Mouse (Mus musculus): Measurements from ENCODE around the gene Tspan4. TPM values are rescaled to one million over a fixed set of nuclear protein-coding genes. Genes with fewer than 3 reads are reported as not detected.

Tspan4 gene
- polyA plus RNA-seq, 1 experiment from 2014 or later: 21.2 TPM

GRCm38 (mm10) chr7:141461521-141462332 is 13.3 kb upstream of the Tspan4 start:
- DNase-seq (ENCODE audit: low spot score) (no peak), ATAC-seq (ENCODE audit: insufficient number of reproducible peaks, low FRiP score, low TSS enrichment, low read depth) (no peak)
- Histone ChIP-seq H3K4me3 (ENCODE audit: low read depth, low read length) (peak overlapping the region; percentile 23), H3K9ac (ENCODE audit: low read length) (peak overlapping the region; percentile 36; the same call in 1 of the 2 replicates), H3K4me1 (ENCODE audit: control insufficient read depth, insufficient read depth, low read length) (peaks cover 20% of the 10 kb centered on the region), H3K27me3 (ENCODE audit: control insufficient read depth, insufficient read depth, low read length) (peaks cover 48% of the 10 kb centered on the region), H3K9me3 (ENCODE audit: control insufficient read depth, low read length) (no peaks in the 10 kb centered on the region), H3K27ac (replicated peaks; ENCODE audit: low read depth, low read length) (no peak overlapping the region), H3K36me3 (ENCODE audit: control insufficient read depth, insufficient read depth, low read length) (no peaks in the 10 kb centered on the region), H3K4me2 (ENCODE audit: low read depth, severe bottlenecking) (peak overlapping the region; percentile 53)
- 2% methylated on average over 40 of the region's 59 CpGs for WGBS

GRCm38 (mm10) chr7:141462333-141462821 is 12.7 kb upstream of the Tspan4 start:
- no peak overlapping the region for H3K27ac ChIP-seq (replicated peaks; ENCODE audit: low read depth, low read length)
- peak overlapping the region; percentile 53 for H3K4me2 ChIP-seq (ENCODE audit: low read depth, severe bottlenecking)
- no peak overlapping the region for H3K9ac ChIP-seq (ENCODE audit: low read length)
- H3K4me1 ChIP-seq (ENCODE audit: control insufficient read depth, insufficient read depth, low read length): peaks cover 25% of the 10 kb centered on the region
- no peaks in the 10 kb centered on the region for H3K36me3 ChIP-seq (ENCODE audit: control insufficient read depth, insufficient read depth, low read length)
- peak overlapping the region; percentile 23; the same call in 1 of the 2 replicates for H3K4me3 ChIP-seq (ENCODE audit: low read depth, low read length)
- peaks cover 48% of the 10 kb centered on the region for H3K27me3 ChIP-seq (ENCODE audit: control insufficient read depth, insufficient read depth, low read length)
- ATAC-seq (ENCODE audit: insufficient number of reproducible peaks, low FRiP score, low TSS enrichment, low read depth) (no peak), DNase-seq (ENCODE audit: low spot score) (peak; percentile 41)
- WGBS: 3% methylated on average over 5 of the region's 5 CpGs
- H3K9me3 ChIP-seq (ENCODE audit: control insufficient read depth, low read length): no peaks in the 10 kb centered on the region

- Histone ChIP-seq H3K9me3 (ENCODE audit: control insufficient read depth, low read length) (no peaks in the 10 kb centered on the region), H3K4me3 (ENCODE audit: low read depth, low read length) (peak overlapping the region; percentile 10), H3K36me3 (ENCODE audit: control insufficient read depth, insufficient read depth, low read length) (no peaks in the 10 kb centered on the region), H3K9ac (ENCODE audit: low read length) (no peak overlapping the region), H3K27ac (replicated peaks; ENCODE audit: low read depth, low read length) (no peak overlapping the region), H3K4me1 (ENCODE audit: control insufficient read depth, insufficient read depth, low read length) (peaks cover 36% of the 10 kb centered on the region), H3K4me2 (ENCODE audit: low read depth, severe bottlenecking) (peak overlapping the region; percentile 47), H3K27me3 (ENCODE audit: control insufficient read depth, insufficient read depth, low read length) (peaks cover 48% of the 10 kb centered on the region)
- DNase-seq (ENCODE audit: low spot score) (no peak), ATAC-seq (ENCODE audit: insufficient number of reproducible peaks, low FRiP score, low TSS enrichment, low read depth) (no peak)
- 24% methylated on average over 12 of the region's 12 CpGs for WGBS
Observed at GRCm38 (mm10) chr7:141463824-141464602, 11.0 kb upstream of the Tspan4 start.

- Histone ChIP-seq H3K9ac (ENCODE audit: low read length) (no peak overlapping the region), H3K9me3 (ENCODE audit: control insufficient read depth, low read length) (no peaks in the 10 kb centered on the region), H3K4me2 (ENCODE audit: low read depth, severe bottlenecking) (peak overlapping the region; percentile 47), H3K4me3 (ENCODE audit: low read depth, low read length) (peak overlapping the region; percentile 10), H3K36me3 (ENCODE audit: control insufficient read depth, insufficient read depth, low read length) (peaks cover 4% of the 10 kb centered on the region), H3K27me3 (ENCODE audit: control insufficient read depth, insufficient read depth, low read length) (peaks cover 44% of the 10 kb centered on the region), H3K27ac (replicated peaks; ENCODE audit: low read depth, low read length) (no peak overlapping the region), H3K4me1 (ENCODE audit: control insufficient read depth, insufficient read depth, low read length) (peaks cover 40% of the 10 kb centered on the region)
- peak; percentile 57 for DNase-seq (ENCODE audit: low spot score)
- ATAC-seq (ENCODE audit: insufficient number of reproducible peaks, low FRiP score, low TSS enrichment, low read depth): no peak
- WGBS: 3% methylated on average over 38 of the region's 38 CpGs
Observed at GRCm38 (mm10) chr7:141464603-141465201, 10.3 kb upstream of the Tspan4 start.

DNA sequence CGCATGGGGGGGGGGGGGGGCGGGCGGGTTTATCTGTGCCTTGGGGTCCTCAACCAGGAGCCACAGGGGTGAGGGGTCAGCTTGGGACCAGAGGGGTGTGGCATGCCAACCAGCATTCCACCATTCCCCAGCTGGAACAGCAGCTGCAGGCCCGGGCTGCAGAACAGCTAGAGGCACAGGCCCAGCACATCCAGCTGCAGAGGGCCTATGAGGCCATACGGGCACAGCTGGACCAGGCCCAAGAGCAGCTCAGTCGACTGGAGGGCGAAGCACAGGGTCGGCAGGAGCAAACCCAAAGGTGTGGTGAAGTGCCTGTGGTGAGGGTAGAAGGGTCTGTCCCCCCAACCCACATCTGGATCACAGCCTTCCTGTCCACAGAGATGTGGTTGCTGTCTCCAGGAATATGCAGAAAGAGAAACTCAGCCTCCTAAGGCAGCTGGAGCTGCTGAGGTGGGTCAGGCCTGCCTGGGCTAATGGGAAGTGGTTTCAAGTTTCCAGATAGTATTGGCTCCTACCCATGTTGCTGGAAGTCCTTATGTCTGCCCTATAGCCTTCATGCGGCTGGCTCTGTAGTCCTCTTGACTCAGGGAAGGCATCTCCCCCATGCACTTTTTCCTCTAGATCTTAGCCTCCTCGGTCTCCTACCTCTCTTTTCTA is 9.5 kb upstream of the Tspan4 start:
- DNase-seq (ENCODE audit: low spot score) (peak; percentile 39), ATAC-seq (ENCODE audit: insufficient number of reproducible peaks, low FRiP score, low TSS enrichment, low read depth) (no peak)
- peaks cover 40% of the 10 kb centered on the region for H3K4me1 ChIP-seq (ENCODE audit: control insufficient read depth, insufficient read depth, low read length)
- H3K9me3 ChIP-seq (ENCODE audit: control insufficient read depth, low read length): no peaks in the 10 kb centered on the region
- H3K4me2 ChIP-seq (ENCODE audit: low read depth, severe bottlenecking): peak overlapping the region; percentile 47; the same call in 1 of the 2 replicates
- peaks cover 39% of the 10 kb centered on the region for H3K27me3 ChIP-seq (ENCODE audit: control insufficient read depth, insufficient read depth, low read length)
- H3K4me3 ChIP-seq (ENCODE audit: low read depth, low read length): no peak overlapping the region
- H3K27ac ChIP-seq (replicated peaks; ENCODE audit: low read depth, low read length): no peak overlapping the region
- peaks cover 11% of the 10 kb centered on the region for H3K36me3 ChIP-seq (ENCODE audit: control insufficient read depth, insufficient read depth, low read length)
- H3K9ac ChIP-seq (ENCODE audit: low read length): no peak overlapping the region
- WGBS: 31% methylated on average over 9 of the region's 10 CpGs

DNA sequence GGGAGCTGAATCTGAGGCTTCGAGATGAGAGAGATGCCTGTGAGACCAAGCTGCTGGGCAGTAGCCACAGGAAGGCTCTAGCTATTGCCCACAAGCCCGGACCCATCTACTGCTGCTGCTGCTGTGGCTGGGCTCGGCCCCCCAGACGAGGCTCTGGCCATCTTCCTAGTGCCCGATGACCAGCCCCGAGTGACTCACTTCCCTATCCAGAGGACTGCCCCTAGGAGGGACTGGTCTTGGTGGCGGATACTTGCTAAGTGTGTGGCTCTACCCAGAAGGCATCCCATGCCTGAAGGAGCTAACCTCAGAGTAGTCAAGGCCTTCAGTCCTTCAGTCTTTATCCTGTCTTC is 9.0 kb upstream of the Tspan4 start:
- no peak overlapping the region for H3K9ac ChIP-seq (ENCODE audit: low read length)
- H3K4me1 ChIP-seq (ENCODE audit: control insufficient read depth, insufficient read depth, low read length): peaks cover 40% of the 10 kb centered on the region
- H3K4me2 ChIP-seq (ENCODE audit: low read depth, severe bottlenecking): no peak overlapping the region
- peaks cover 35% of the 10 kb centered on the region for H3K27me3 ChIP-seq (ENCODE audit: control insufficient read depth, insufficient read depth, low read length)
- ATAC-seq (ENCODE audit: insufficient number of reproducible peaks, low FRiP score, low TSS enrichment, low read depth) (no peak), DNase-seq (ENCODE audit: low spot score) (no peak)
- WGBS: 79% methylated on average over 7 of the region's 7 CpGs
- H3K4me3 ChIP-seq (ENCODE audit: low read depth, low read length): no peak overlapping the region
- H3K36me3 ChIP-seq (ENCODE audit: control insufficient read depth, insufficient read depth, low read length): peaks cover 16% of the 10 kb centered on the region
- no peaks in the 10 kb centered on the region for H3K9me3 ChIP-seq (ENCODE audit: control insufficient read depth, low read length)
- no peak overlapping the region for H3K27ac ChIP-seq (replicated peaks; ENCODE audit: low read depth, low read length)

DNA sequence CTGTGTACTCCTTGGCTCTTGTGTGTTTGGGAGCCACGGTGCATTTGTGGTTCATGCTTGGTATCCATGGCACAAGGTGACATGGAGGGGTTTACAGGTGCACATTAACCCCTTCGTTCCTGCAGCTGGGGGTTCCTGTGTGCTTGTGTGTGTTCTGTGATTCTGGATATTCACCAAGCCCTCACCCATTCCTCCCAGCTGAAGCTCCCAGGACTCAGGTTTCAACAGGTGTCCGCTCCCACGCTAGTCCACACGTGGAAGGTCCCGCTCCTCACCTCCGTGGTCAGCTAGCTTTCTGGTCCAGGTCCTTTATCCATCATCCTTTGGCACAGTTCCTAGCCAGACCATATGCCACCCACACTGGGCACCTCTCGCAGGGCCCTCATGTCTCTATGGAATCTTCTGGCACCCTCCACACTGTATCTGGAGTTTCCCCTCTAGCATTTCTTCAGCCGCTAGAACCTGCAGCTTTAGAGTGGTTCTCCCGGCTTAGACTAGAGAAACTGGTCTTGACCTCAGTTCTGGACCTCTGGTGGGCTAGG is 8.4 kb upstream of the Tspan4 start:
- DNase-seq (ENCODE audit: low spot score) (no peak), ATAC-seq (ENCODE audit: insufficient number of reproducible peaks, low FRiP score, low TSS enrichment, low read depth) (no peak)
- Histone ChIP-seq H3K4me1 (ENCODE audit: control insufficient read depth, insufficient read depth, low read length) (peaks cover 39% of the 10 kb centered on the region), H3K9me3 (ENCODE audit: control insufficient read depth, low read length) (no peaks in the 10 kb centered on the region), H3K4me2 (ENCODE audit: low read depth, severe bottlenecking) (peak overlapping the region; percentile 78), H3K36me3 (ENCODE audit: control insufficient read depth, insufficient read depth, low read length) (peaks cover 22% of the 10 kb centered on the region), H3K27me3 (ENCODE audit: control insufficient read depth, insufficient read depth, low read length) (peaks cover 29% of the 10 kb centered on the region), H3K4me3 (ENCODE audit: low read depth, low read length) (peak overlapping the region; percentile 60), H3K27ac (replicated peaks; ENCODE audit: low read depth, low read length) (no peak overlapping the region; the same call in 1 of the 2 replicates), H3K9ac (ENCODE audit: low read length) (peak overlapping the region; percentile 55)
- 60% methylated on average over 10 of the region's 10 CpGs for WGBS

All from limb, embryonic 11.5 days (tissue).